Mouse (Mus musculus): ENCODE data around the gene Fam122a. TPM values are rescaled to one million over a fixed set of nuclear protein-coding genes. Genes with fewer than 3 reads are reported as not detected.

The Fam122a gene
- 57.8 and 74.0 TPM in 2 replicates for polyA plus RNA-seq (2015; fragmentation: Nextera tagmentation; extraction: Ambion mirVana)

DNA sequence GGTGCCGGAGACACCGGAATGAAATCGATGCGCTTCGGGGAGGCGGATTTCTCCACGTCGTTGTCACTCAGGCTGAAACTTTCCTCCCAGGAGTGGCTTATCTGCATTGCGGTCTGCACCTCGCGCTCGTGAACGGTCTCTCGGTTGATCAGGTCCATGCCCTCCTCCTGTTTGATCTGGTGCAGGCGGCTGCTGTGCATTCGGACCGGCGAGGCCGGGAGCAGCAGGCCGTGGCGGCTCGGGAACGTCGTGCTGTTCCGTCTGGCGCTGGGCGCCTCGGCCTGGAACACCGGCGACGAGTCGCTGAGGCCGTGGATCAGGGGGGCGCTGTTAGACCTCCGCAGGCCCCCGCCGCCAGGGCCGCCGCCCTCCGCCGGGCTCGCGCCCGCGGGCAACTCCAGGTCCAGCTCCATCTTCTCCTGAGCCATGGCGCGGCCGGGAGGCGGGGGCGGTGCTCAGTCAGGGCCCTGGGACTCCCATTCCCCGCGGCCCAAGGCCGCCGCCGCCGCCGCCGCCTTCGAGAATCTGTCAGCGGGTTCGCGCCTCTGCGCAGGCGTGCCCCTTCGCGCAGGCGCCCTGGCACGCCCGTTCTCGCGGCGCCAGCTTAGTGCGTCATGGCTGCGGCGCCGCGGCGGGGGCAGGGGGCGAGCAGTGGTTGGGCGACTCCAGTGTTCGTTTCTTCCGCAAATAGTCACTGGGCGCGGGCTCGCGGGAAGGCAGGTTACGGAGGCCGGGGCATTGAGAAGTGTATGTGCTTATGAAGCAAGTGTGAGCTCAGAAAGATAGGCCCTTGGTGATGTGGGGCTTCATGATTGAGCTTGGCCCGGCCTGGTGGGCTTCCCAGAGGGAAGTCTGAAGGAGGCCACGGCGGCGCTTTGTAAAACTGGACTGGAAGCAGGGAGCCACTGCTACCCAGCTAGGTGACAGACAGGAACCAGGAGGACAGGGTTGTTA is at the start of gene Fam122a:
TSS of gene Fam122a (minus strand) at position 428 of the 954 bp plus-strand sequence.

Other genes with a start within 250 kb of the Fam122a start
- 41.0 and 43.2 TPM in 2 replicates for gene Fxn, start 196.8 kb downstream of the Fam122a start, polyA plus RNA-seq (2015; fragmentation: Nextera tagmentation; extraction: Ambion mirVana)
- 2.1 and 2.4 TPM in 2 replicates for gene Pip5k1b, start 78.5 kb upstream of the Fam122a start, polyA plus RNA-seq (2015; fragmentation: Nextera tagmentation; extraction: Ambion mirVana)
- gene Tmem252, start 196.7 kb upstream of the Fam122a start, polyA plus RNA-seq (2015; fragmentation: Nextera tagmentation; extraction: Ambion mirVana) = 2.8 and 2.9 TPM in 2 replicates

Measured in neural tube, postnatal 0 days (tissue).